Mouse (Mus musculus) intestine, embryonic 14.5 days (tissue): ENCODE measurements around the gene Brwd1. TPM values are rescaled to one million over a fixed set of nuclear protein-coding genes. Genes with fewer than 3 reads are reported as not detected.

ENCODE experiments used
- ATAC-seq: fragments of 200-750 bp; cut with Nextera tagmentation; replicated peaks from 2 replicates; pipeline ENCODE4 v1.8.0; 2017; ENCODE audit warnings: low read depth, moderate number of reproducible peaks, moderate TSS enrichment, moderate library complexity; ENCODE audit not compliant: low FRiP score, low TSS enrichment
- DNase-seq: peaks from one replicate; pipeline ENCODE4 v3.0.0-alpha.2; 2018; ENCODE audit warnings: low spot score
- H3K27ac ChIP-seq: fragments of 300-500 bp; sonication (generic); 2 replicates; pipeline ENCODE4 v1.5.1; 2014; ENCODE audit warnings: low read depth, mild to moderate bottlenecking, control low read depth
- H3K27me3 ChIP-seq: fragments of 300-500 bp; sonication (generic); replicated peaks from 2 replicates; pipeline ENCODE4 v1.6.1; 2014; ENCODE audit warnings: low read length, control low read depth; ENCODE audit not compliant: control insufficient read depth, insufficient read depth
- H3K36me3 ChIP-seq: fragments of 300-500 bp; sonication (generic); 2 replicates; pipeline ENCODE4 v1.6.1; 2014; ENCODE audit warnings: low read length, control low read depth; ENCODE audit not compliant: control insufficient read depth, insufficient read depth
- H3K4me1 ChIP-seq: fragments of 300-500 bp; sonication (generic); replicated peaks from 2 replicates; pipeline ENCODE4 v1.6.1; 2014; ENCODE audit warnings: low read length, control low read depth, mixed read lengths; ENCODE audit not compliant: control insufficient read depth, insufficient read depth
- H3K4me2 ChIP-seq: fragments of 300-500 bp; sonication (generic); 2 replicates; pipeline ENCODE4 v1.6.1; 2014; ENCODE audit warnings: low read length
- H3K4me3 ChIP-seq: fragments of 300-500 bp; sonication (generic); 2 replicates; pipeline ENCODE4 v1.5.1; 2014; ENCODE audit warnings: low read depth, low read length, control low read depth, mixed read lengths
- H3K9ac ChIP-seq: fragments of 300-500 bp; sonication (generic); 2 replicates; pipeline ENCODE4 v1.6.1; 2014; ENCODE audit warnings: mild to moderate bottlenecking, low read length
- H3K9me3 ChIP-seq: fragments of 300-500 bp; sonication (generic); 2 replicates; pipeline ENCODE4 v1.6.1; 2016; ENCODE audit warnings: low read length, control low read depth; ENCODE audit not compliant: control insufficient read depth
- WGBS: fragments of 180-500 bp; shearing (Covaris S2); extraction: QIAGEN DNeasy Blood & Tissue Kit; methylation state at CpG from one replicate; pipeline ENCODE4 v1.1.7; 2014; 5-methylcytosine and 5-hydroxymethylcytosine counted together
- polyA plus RNA-seq: library from polyadenylated mRNA; unstranded; fragments of >200 nt; fragmentation: Nextera tagmentation; extraction: Ambion mirVana; gene quantifications from 2 replicates; pipeline ENCODE4 v1.2.1, GENCODE M21; 2014

The Brwd1 gene
- 99.6 and 105 TPM in 2 replicates for polyA plus RNA-seq

DNA sequence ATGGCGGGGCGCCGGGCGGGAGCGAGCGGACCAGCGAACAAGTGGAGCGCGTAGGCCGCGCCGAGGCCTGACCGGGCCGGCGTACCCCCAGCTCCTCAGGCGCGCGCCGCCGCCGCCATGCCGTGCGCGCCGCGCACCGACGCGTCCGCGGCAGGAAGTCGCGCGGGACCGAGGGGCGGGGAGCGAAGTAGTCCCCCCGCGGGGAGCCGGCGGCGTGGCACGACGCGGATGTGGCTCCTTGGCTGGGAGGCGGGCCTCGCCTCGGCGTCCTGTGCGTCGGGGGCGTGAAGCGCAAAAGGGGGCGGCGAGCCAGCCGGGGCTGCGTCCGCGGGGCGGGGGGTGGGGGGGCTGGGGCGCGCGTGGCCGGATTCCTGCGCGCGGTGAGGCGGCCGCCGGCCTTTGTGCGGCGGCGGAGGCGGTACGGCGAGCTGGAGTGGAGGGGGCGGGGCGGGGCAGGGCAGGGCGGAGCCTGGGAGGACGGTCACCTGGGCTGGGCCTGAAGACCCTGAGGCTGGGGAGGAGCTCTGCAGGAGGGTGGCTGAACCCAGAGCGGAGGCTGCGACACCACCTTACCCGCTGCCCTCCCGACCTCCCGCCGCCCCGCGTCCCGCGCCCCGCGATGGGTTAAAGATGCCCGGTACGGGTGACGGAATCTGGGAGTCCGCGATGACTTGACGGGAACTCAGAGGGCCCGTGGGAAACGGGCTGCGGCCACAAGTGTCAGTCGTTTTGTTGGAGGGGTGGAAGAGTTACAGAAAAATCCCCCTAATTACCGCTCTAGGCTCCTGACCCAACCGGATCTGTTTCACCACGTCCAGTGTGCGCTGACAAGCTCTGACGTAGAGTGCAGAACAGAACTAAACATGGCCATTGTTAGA, at the start of gene Brwd1:
Gene Brwd1, minus strand, starts transcription at position 226 of the 878 bp plus-strand sequence.
- DNase-seq = peak; percentile 89
- Histone ChIP-seq H3K36me3 (peaks cover 26% of the 10 kb centered on the region), H3K4me3 (peak within 1 kb of the TSS; percentile 99), H3K9ac (peak within 1 kb of the TSS; percentile 97), H3K27ac (peak within 1 kb of the TSS; percentile 97), H3K4me2 (peak within 1 kb of the TSS; percentile 61), H3K27me3 (no peaks in the 10 kb centered on the region), H3K4me1 (peaks cover 15% of the 10 kb centered on the region), H3K9me3 (no peaks in the 10 kb centered on the region)
- ATAC-seq = peak; percentile 88
- WGBS = under 1% methylated on average over 79 of the region's 107 CpGs

DNA sequence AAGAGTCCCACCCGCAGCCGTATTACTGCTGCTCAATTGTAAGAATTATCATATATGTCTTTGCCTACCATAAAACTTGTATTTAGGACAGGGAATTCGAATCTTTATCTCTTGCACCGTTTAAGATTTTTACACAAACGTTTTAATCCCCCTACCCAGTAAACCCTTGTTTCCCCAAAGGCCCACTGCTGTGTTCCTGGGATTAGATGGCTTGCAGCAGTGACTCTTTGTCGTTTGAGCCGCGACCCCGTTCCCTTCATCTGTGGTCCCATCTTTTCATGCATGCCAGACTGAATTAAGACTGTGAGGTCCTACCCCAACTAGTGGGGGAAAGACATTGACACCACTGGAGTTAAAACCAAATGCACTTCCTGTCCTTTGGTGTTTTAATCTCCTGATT, 46.1 kb upstream of the Brwd1 start:
- ATAC-seq = no peak
- H3K27me3 ChIP-seq = no peaks in the 10 kb centered on the region
- peak overlapping the region; percentile 96 for H3K27ac ChIP-seq
- peak overlapping the region; percentile 78 for H3K4me2 ChIP-seq
- no peak for DNase-seq
- H3K4me1 ChIP-seq = peaks cover 14% of the 10 kb centered on the region
- no peaks in the 10 kb centered on the region for H3K9me3 ChIP-seq
- H3K9ac ChIP-seq = peak overlapping the region; percentile 98
- 2% methylated on average over 9 of the region's 9 CpGs for WGBS
- H3K4me3 ChIP-seq = peak overlapping the region; percentile 97
- H3K36me3 ChIP-seq = peaks cover 28% of the 10 kb centered on the region

DNA sequence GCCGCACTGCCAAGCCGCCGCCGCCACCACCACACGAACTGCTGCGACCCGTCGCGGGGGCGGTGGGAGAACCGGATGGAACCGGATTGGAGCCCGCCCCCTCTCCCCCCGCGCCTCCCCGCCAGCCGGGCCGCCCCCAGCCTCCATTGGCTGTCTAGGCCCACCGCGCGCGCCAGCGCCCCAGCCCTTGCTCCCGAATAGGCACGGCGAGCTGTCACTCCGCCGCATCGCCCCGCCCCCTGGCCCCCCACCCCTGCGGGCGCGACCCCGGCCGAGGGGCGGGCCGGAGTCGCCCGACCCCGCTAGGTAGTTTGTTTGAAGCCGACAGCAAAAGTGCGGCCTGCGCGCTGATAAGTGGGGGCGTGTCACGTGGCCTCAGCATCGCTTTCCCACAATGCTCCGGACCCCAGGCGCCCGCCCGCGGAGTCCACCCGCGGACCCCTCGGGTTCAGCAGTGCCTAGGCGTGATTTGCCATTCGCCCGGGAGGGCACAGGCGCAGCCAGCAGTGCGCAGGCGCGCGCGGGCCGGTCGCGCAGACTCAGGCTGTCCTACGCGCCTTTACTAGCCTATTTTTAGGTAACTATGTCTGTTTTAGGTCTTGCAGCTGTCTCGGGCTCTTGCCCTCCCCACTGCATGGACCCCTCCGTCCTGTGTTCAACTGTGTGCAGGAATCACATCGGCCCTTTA, 45.5 kb upstream of the Brwd1 start, which contains the start of gene Hmgn1:
Gene Hmgn1, minus strand, starts transcription at position 73 of the 688 bp plus-strand sequence.
- DNase-seq (peak; percentile 96), ATAC-seq (peak; percentile 96)
- Histone ChIP-seq H3K27me3 (no peaks in the 10 kb centered on the region), H3K4me2 (peak within 1 kb of the TSS; percentile 88), H3K36me3 (peaks cover 35% of the 10 kb centered on the region), H3K4me1 (peaks cover 14% of the 10 kb centered on the region), H3K4me3 (peak within 1 kb of the TSS; percentile 97), H3K27ac (peak within 1 kb of the TSS; percentile 96), H3K9ac (peak within 1 kb of the TSS; percentile 98), H3K9me3 (no peaks in the 10 kb centered on the region)
- WGBS = under 1% methylated on average over 68 of the region's 72 CpGs

DNA sequence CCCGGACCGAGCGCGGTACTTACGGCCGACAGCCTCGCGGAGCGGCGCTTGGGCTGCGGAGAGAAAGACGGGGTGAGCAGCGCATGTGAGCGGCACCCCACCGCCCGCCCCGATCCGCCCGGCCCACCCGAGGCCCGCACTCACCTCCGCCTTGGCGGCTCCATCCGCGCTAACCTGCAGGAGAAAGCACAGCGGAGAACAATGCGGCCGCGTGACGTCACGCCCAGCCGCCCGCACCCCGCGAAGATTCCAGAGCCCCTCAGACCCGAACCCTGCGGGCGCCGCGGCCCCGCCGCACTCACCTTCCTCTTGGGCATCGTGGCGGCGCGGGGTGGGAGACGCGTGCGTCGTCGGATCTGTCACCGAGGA, 44.9 kb upstream of the Brwd1 start:
- Histone ChIP-seq H3K27me3 (no peaks in the 10 kb centered on the region), H3K4me1 (peaks cover 14% of the 10 kb centered on the region), H3K4me2 (peak overlapping the region; percentile 88), H3K36me3 (peaks cover 40% of the 10 kb centered on the region), H3K9me3 (no peaks in the 10 kb centered on the region), H3K9ac (peak overlapping the region; percentile 98), H3K27ac (peak overlapping the region; percentile 96), H3K4me3 (peak overlapping the region; percentile 97)
- under 1% methylated on average over 52 of the region's 52 CpGs for WGBS
- DNase-seq (no peak), ATAC-seq (peak; percentile 73)

DNA sequence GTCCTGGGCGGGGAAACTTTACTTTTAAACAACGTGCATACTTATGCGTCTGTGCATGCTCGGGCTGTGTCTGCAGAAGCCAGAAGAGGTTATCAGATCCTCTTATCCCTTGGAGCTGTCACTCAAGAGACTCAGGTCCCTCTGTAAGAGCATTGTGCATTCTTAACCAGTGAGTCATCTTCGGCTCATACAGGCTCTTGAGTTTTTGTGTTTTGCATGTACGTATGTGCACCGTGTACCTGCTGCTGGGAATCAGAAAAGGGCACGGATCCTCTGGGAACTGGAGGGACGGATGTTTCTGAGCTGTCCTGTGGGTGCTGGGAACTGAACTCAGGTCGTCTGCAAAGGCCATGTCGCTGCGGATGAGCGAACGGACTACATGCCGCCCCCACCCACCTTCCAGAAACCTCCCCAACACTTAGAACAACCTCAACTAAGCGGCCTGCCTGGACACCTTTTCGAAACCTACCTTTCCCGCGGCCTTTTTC, 44.4 kb upstream of the Brwd1 start:
- peak overlapping the region; percentile 96 for H3K27ac ChIP-seq
- H3K4me2 ChIP-seq = peak overlapping the region; percentile 88
- H3K9me3 ChIP-seq = no peaks in the 10 kb centered on the region
- DNase-seq (peak; percentile 68), ATAC-seq (no peak)
- WGBS = 2% methylated on average over 19 of the region's 19 CpGs
- peaks cover 42% of the 10 kb centered on the region for H3K36me3 ChIP-seq
- H3K4me3 ChIP-seq = peak overlapping the region; percentile 97
- no peaks in the 10 kb centered on the region for H3K27me3 ChIP-seq
- peak overlapping the region; percentile 98 for H3K9ac ChIP-seq
- peaks cover 14% of the 10 kb centered on the region for H3K4me1 ChIP-seq

DNA sequence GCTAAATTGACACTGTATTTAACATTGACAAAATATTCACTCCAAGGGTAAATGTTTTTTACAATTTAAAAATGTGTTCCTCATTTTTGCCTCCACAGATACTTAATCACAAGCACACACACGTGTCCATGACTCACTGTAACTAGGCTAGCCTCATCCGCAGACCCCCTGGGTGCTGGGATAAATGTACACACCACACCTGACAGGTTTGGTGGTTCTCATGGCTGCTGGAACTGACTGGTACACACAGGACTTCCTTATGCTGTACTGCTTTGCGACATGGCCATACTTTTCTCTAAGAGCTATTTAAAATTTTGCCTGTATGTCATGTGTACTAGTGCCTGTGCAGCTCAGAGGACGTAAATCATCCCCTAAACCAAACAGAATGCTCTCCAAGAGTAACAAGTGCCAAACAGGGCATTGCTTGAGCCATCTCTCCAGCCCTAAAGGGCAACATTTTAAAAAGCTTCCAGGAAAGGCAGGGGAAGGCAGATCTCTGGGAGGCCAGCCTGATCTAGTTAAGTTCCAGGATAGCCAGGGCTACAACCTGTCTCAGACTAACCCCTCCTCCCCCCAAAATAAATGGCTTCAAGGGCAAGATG, 37.8 kb upstream of the Brwd1 start:
- no peak overlapping the region for H3K4me3 ChIP-seq
- H3K27ac ChIP-seq = no peak overlapping the region
- H3K27me3 ChIP-seq = no peaks in the 10 kb centered on the region
- DNase-seq = no peak
- H3K36me3 ChIP-seq = peaks cover 41% of the 10 kb centered on the region
- H3K4me2 ChIP-seq = no peak overlapping the region
- no peak overlapping the region for H3K9ac ChIP-seq
- ATAC-seq = no peak; the same call in 1 of the 2 replicates
- no peaks in the 10 kb centered on the region for H3K9me3 ChIP-seq
- WGBS = 52% methylated on average over 4 of the region's 4 CpGs
- H3K4me1 ChIP-seq = no peaks in the 10 kb centered on the region

DNA sequence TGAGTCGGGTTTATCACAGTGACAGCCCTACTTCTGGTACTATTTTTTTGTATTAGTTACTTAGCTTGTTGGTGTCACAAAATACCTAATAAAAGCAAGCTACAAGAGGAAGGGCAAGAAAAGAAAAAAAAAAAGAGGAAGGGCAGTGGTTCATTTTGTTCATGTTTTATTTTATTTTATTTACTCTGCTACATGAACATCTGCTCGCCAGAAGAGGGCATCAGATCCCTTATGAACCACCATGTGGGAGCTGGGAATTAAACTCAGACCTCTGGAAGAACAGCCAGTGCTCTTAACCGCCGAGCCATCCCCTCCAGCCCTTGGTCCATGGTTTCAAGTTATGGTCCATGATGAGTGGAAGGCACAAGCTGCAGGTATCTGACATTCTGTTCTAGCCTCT, 32.4 kb upstream of the Brwd1 start:
- WGBS = 55% methylated on average over 4 of the region's 4 CpGs

DNA sequence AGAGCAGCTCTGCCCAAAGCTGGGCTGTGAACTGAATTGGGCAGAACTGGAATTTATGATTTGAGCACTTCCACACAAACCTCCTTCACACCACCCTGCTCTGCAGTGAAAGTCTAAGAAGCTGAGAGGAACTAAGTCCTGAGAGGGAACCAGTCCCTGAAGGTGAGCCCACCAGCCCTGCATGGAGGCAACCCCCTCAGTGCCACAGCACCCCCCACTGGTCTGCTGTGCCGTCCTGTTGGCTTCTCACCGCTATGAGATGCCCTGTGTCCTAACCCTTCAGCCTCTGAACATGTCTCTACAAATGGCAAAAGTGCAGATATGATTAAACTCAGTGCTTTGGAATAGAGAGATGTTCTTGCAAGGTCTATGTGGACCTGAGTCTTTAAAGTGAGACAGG, 30.4 kb upstream of the Brwd1 start:
- H3K27ac ChIP-seq = no peak overlapping the region
- no peaks in the 10 kb centered on the region for H3K9me3 ChIP-seq
- ATAC-seq (no peak), DNase-seq (no peak)
- no peak overlapping the region for H3K4me3 ChIP-seq
- no peaks in the 10 kb centered on the region for H3K27me3 ChIP-seq
- no peaks in the 10 kb centered on the region for H3K4me1 ChIP-seq
- WGBS = 48% methylated on average over 2 of the region's 2 CpGs
- no peaks in the 10 kb centered on the region for H3K36me3 ChIP-seq
- H3K4me2 ChIP-seq = no peak overlapping the region
- no peak overlapping the region for H3K9ac ChIP-seq

More for the DNA sequence above, 32.4 kb upstream of the Brwd1 start:
- Histone ChIP-seq H3K4me3 (no peak overlapping the region), H3K36me3 (no peaks in the 10 kb centered on the region), H3K4me1 (no peaks in the 10 kb centered on the region), H3K9me3 (no peaks in the 10 kb centered on the region), H3K4me2 (no peak overlapping the region), H3K27ac (no peak overlapping the region), H3K9ac (no peak overlapping the region), H3K27me3 (no peaks in the 10 kb centered on the region)
- ATAC-seq (no peak), DNase-seq (no peak)
